In genomic region chr13:58358629-58359303, GRCm38 (mm10) we compare ENCODE assay signal across 8 mouse cellular contexts. TPM values are rescaled to one million over a fixed set of nuclear protein-coding genes. Genes with fewer than 3 reads are reported as not detected.
DNase-seq lines count a peak whose midpoint lies in the region; ATAC-seq lines count a peak whose summit lies in the region.

TSS of gene Kif27 (minus strand) at chr13:58359122.

- under 1% methylated on average over 55 of the region's 85 CpGs for WGBS in hindbrain, embryonic 13.5 days

- peak within 1 kb of the TSS; percentile 44; the same call in 1 of the 2 replicates for H3K27ac ChIP-seq in hindbrain, embryonic 13.5 days

- peak within 1 kb of the TSS; percentile 90 for H3K4me2 ChIP-seq in hindbrain, embryonic 13.5 days

- peaks cover 3% of the 10 kb centered on the region for H3K4me1 ChIP-seq in hindbrain, embryonic 13.5 days (replicated peaks)

- peak; percentile 97 for ATAC-seq in hindbrain, embryonic 13.5 days (ENCODE audit: low FRiP score)

- no peaks in the 10 kb centered on the region for H3K36me3 ChIP-seq in hindbrain, embryonic 13.5 days

- H3K4me3 ChIP-seq in hindbrain, embryonic 13.5 days, result peak within 1 kb of the TSS; percentile 70

- 0 out of 2 replicates have a peak, but pooled peaks cover 4% of the 10 kb centered on the region for H3K9me3 ChIP-seq in hindbrain, embryonic 13.5 days

- peaks cover 8% of the 10 kb centered on the region; the same call in 1 of the 2 replicates for H3K27me3 ChIP-seq in hindbrain, embryonic 13.5 days

- peak within 1 kb of the TSS; percentile 80 for H3K9ac ChIP-seq in hindbrain, embryonic 13.5 days

- DNase-seq in T-cell, adult 2 months (ENCODE audit: low spot score), result peak; percentile 87
- peak; percentile 76 to 78 for DNase-seq in cerebellum, postnatal 14 days
- DNase-seq in frontal cortex, postnatal 14 days (ENCODE audit: low spot score in 2 of 2), result peak; percentile 20 to 40
- peak; percentile 48 to 50 for DNase-seq in layer of hippocampus, postnatal 36 days
- DNase-seq in lung, postnatal 25 days (ENCODE audit: low spot score), result peak; percentile 89
- peak; percentile 87 for DNase-seq in retina, embryonic 14.5 days (ENCODE audit: low spot score)
- DNase-seq in thymus, postnatal 36 days, result peak; percentile 88 to 90

RNA-seq across cellular contexts. Expression of gene Kif27, which starts in this region (rescaled TPM):
- 1.4 and 2.5 TPM in 2 replicates for polyA plus RNA-seq in hindbrain, embryonic 13.5 days (2015; fragmentation: Nextera tagmentation; extraction: Ambion mirVana)
- total RNA-seq in layer of hippocampus, postnatal 36 days (2021), result 1 to 10 TPM; 2.9 to 3.9 TPM

Comparison
In these comparisons a context has a peak if more than half of its experiments do, and no peak if none do; other contexts are left out.
1. Peak in every context shown above with its lines: DNase-seq, ATAC-seq, H3K4me3 ChIP-seq and H3K27ac ChIP-seq.
2. DNase-seq: peak in every context shown above with its lines; median percentile 89 in lung, postnatal 25 days; 89 in thymus, postnatal 36 days; 87 in T-cell, adult 2 months; 87 in retina, embryonic 14.5 days; 77 in cerebellum, postnatal 14 days; 49 in layer of hippocampus, postnatal 36 days; 30 in frontal cortex, postnatal 14 days.